Mouse (Mus musculus) retina, adult 2 months (tissue): ENCODE data around the gene Thpo.

Source experiments
- DNase-seq: peaks from one replicate; pipeline ENCODE4 v3.0.0-alpha.2; 2012; ENCODE audit warnings: low read depth, low spot score

The Thpo gene

DNA sequence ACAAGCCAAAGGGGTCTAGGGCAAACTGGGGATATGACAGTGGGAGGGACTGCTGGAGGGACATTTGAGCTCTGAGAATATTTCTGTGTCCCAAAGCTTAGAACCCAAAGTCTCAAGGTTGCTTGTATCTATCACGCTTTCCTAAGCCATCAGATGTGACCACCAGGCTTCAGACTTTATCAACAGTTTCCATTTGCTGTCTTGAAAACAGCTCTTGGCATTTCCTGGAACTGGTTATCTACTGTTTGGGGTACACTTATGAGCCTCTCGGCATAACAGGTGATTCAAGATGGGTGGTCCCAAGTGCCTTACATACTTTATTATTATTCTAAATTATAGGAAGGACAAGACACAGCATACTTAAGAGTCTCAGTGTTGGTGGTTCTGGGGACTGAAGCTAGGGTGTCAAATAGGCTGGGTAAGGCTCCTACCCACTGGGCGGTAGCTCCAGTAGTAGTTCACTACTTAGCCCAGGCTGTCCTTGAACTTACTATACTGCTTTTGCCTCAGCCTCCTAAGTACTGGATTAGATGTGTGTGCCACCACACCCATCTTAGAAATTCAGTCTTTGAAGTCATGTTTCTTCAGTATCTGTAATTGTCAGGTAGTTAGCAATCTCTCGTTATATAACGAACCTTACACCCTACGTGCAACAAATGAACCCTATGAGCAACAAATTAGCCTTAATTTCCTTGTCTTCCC, 30.5 kb downstream of the Thpo start:
- DNase-seq: no peak

DNA sequence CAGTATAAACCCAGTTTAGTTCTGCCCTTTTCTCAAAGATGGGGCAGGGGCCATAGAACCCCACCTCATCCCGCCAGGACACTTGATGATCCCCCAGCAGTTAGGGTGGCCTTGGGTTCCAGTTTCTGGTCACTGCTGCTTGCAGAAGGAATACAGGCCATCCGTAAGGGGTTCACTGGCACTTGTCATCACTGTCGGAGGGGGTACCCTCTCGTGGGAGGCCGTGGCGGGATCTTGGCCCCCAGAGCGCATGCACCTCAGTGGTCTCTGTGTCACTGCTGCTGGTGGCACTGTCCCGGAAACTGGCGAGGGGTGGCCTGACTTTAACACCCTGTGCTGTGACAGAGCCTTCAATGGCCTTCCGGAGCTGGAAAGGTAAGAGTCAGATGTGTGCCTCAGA, 31.2 kb downstream of the Thpo start:
- DNase-seq: no peak

GRCm38 (mm10) chr16:20702522-20702893, 31.8 kb downstream of the Thpo start:
- no peak for DNase-seq

DNA sequence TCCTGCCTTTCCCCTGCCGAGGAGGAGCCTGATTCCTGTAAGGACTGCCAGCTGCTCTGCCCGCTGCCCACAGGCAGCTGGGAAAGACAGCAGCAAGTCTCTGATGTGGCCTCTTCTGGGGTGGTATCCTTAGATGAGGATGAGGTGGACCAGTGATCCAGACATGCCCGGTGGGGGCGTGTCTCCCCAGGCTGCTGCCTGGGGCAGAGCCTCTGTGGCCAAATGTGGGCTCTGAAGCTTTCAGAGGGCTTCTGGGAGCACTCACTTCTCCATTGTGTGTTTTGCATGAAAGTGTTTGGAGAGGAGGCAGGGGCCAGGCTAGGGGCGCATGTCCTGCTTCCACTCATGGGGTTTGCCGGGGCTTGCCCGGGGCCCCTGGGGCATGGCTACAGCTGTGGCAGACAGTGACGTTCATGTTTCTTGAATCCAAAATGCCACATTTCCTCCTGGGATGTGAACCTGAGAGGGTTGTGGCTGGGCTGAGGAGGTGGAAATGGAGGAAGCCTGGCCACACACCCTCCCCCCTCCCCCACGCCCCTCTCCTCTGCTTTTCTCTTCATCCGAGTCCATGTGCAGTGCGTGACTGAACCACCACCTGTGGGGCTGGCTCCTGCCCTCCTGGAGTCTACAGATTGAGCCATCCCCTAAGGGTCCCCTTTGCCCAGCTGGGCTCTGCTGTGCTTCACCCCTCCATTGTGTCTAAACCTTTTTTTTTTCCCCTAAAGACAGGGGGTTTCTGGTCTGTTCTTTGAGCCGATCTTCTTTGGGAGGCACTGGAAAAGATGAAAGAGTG, 32.4 kb downstream of the Thpo start:
- DNase-seq: no peak

DNA sequence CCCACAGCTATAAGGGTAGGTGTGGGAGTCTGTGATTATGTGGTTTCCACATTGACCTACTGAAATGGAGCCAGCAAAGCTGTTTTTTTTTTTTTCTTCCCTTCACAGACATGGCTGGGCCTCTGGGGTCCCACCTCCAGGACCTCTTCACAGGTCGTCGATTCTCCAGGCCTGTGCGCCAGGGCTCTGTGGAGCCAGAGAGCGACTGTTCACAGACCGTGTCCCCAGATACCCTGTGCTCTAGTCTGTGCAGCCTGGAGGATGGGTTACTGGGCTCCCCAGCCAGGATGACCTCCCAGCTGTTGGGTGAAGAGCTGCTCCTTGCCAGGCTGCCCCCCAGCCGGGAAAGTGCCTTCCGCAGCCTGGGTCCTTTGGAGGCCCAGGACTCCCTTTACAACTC, 33.0 kb downstream of the Thpo start:
- no peak for DNase-seq

- DNase-seq: no peak
Observed at GRCm38 (mm10) chr16:20700036-20700435, 34.3 kb downstream of the Thpo start.

GRCm38 (mm10) chr16:20699266-20699665, 35.0 kb downstream of the Thpo start:
- no peak for DNase-seq

GRCm38 (mm10) chr16:20695622-20696323, 38.5 kb downstream of the Thpo start:
- no peak for DNase-seq

- DNase-seq: no peak
Observed at GRCm38 (mm10) chr16:20694781-20695180, 39.5 kb downstream of the Thpo start.

DNA sequence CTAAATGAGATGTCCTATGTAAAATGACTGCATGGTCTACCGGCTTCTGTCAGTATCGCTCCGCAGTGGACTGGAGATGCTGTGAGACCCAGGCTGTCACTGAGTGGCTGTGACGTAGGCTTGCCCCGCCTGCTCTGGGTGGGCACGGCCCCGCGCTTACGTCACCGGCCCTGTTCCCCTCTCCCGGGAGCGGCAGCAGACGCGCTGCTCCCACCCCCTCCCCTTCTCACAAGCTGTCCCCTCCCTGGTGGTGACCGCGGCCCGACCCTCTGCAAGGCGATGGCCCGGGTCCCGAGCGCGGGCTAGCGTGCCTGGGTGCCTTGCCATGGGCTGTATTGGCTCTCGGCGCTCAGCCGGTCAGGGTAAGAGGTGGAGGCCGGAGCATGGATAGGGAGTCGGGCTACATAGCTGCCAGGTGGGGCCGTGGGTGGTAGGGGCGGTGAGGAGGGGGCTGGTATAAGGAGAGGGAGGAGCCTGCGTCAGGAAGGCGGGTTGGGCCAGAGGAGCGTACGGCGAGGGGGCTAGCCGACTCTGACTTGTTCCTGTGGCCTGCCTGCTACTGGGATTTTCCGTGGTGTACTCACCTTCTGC, 41.1 kb downstream of the Thpo start, which contains the start of gene Fam131a:
TSS of gene Fam131a (plus strand) at position 131 of the 591 bp plus-strand sequence.
- DNase-seq: no peak

GRCm38 (mm10) chr16:20692241-20692965, 41.9 kb downstream of the Thpo start:
- DNase-seq: no peak

DNA sequence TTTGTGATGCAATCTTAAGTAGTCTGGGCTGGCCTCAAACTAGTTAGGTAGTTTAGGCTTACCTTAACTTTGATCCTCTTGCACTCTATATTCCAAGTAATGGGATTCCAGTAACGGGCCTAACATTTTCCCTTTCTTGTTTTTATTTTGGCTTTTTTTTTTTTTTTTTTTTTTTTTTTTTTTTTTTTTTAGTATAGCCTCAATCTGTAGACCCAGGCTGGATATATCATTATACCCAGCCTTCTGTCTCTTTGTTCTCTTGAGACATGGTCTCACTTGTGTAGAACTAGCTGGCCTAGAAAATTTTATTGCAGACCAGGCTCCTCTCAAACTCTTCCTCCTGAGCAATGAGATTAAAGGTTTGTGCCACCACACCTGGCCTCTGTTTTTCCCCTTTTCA, 42.7 kb downstream of the Thpo start:
- no peak for DNase-seq

- DNase-seq: no peak
Observed at GRCm38 (mm10) chr16:20690774-20691173, 43.5 kb downstream of the Thpo start.

- no peak for DNase-seq
Observed at GRCm38 (mm10) chr16:20677974-20678675, 56.2 kb downstream of the Thpo start.

GRCm38 (mm10) chr16:20677380-20677779, 56.9 kb downstream of the Thpo start:
- no peak for DNase-seq

GRCm38 (mm10) chr16:20676702-20677101, 57.6 kb downstream of the Thpo start:
- no peak for DNase-seq

DNA sequence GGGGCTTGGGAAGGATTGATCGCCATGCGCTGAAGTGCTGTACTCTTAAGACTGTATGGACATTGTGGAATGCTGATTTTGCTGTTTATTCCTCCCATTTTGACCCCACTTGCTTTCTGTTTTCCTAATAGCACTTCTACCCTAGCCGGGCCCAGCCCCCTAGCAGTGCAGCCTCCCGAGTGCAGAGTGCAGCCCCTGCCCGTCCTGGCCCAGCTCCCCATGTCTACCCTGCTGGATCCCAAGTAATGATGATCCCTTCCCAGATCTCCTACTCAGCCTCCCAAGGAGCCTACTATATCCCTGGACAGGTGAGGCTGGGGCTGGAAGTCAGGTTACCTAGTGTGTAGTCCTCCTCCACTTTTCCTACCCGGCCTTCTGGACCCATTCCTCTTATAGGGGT, 59.1 kb downstream of the Thpo start:
- DNase-seq: no peak
